Mouse (Mus musculus) cerebellum, postnatal 10 days (tissue): ENCODE measurements around the gene Cygb.
A peak's percentile ranks its signal among the peaks of the same experiment; 100 is the strongest.
"Not testable (repeated sequence)": the region's sequence is repeated elsewhere in the genome, so short reads cannot be mapped to it uniquely, and the experiment has no call there.

Experiments
- DNase-seq, 2 experiments: peaks; one replicate each; pipeline ENCODE4 v3.0.0; 2021; ENCODE audit warnings: mixed read lengths in 2 of 2

Cygb gene

GRCm38 (mm10) chr11:116654255-116654821 is at the start of gene Cygb:
Gene Cygb, minus strand, starts transcription at chr11:116654313.
- peak; percentile 86 to 90 for DNase-seq

GRCm38 (mm10) chr11:116701377-116701841 is 47.3 kb upstream of the Cygb start:
- no peak for DNase-seq

GRCm38 (mm10) chr11:116697521-116697920 is 43.4 kb upstream of the Cygb start:
- DNase-seq, result no peak

GRCm38 (mm10) chr11:116696426-116696825 is 42.3 kb upstream of the Cygb start:
- DNase-seq, result no peak

GRCm38 (mm10) chr11:116695194-116695880 is 41.2 kb upstream of the Cygb start:
- peak; percentile 66 to 73 for DNase-seq

GRCm38 (mm10) chr11:116694250-116695193 is 40.4 kb upstream of the Cygb start:
- DNase-seq, result peak; percentile 52 to 60

- DNase-seq, result no peak
These were observed 39.8 kb upstream of the Cygb start for GRCm38 (mm10) chr11:116693899-116694249.

GRCm38 (mm10) chr11:116690701-116691575 is 36.8 kb upstream of the Cygb start:
- DNase-seq, result peak; percentile 54

- no peak for DNase-seq
These were observed 35.5 kb upstream of the Cygb start for GRCm38 (mm10) chr11:116689622-116690021.

- DNase-seq, result no peak
These were observed 33.8 kb upstream of the Cygb start for GRCm38 (mm10) chr11:116687897-116688296.

GRCm38 (mm10) chr11:116685729-116686128 is 31.6 kb upstream of the Cygb start:
- DNase-seq, result no peak

- DNase-seq, result no peak
These were observed 29.7 kb upstream of the Cygb start for GRCm38 (mm10) chr11:116683777-116684176.

GRCm38 (mm10) chr11:116682501-116683144 is 28.5 kb upstream of the Cygb start:
- no peak for DNase-seq

- DNase-seq, result no peak
These were observed 27.0 kb upstream of the Cygb start for GRCm38 (mm10) chr11:116681147-116681546.

- no peak for DNase-seq
These were observed 26.4 kb upstream of the Cygb start for GRCm38 (mm10) chr11:116680321-116681091.

GRCm38 (mm10) chr11:116679148-116679547 is 25.0 kb upstream of the Cygb start:
- peak; percentile 45 to 61 for DNase-seq

GRCm38 (mm10) chr11:116677711-116678441 is 23.8 kb upstream of the Cygb start:
- DNase-seq, result no peak

- DNase-seq, result no peak
These were observed 22.3 kb upstream of the Cygb start for GRCm38 (mm10) chr11:116676175-116676976.

GRCm38 (mm10) chr11:116675429-116675828 is 21.3 kb upstream of the Cygb start:
- not testable (repeated sequence) for DNase-seq
